Mouse (Mus musculus) liver, embryonic 14.5 days (tissue): ENCODE results near the gene Zfp422. TPM values are rescaled to one million over a fixed set of nuclear protein-coding genes. Genes with fewer than 3 reads are reported as not detected.

ENCODE experiments used
- ATAC-seq: fragments of 200-750 bp; cut with Nextera tagmentation; 2 replicates; pipeline ENCODE4 v1.8.0; 2017; ENCODE audit warnings: moderate number of reproducible peaks, mild to moderate bottlenecking, moderate library complexity; ENCODE audit not compliant: insufficient read depth
- DNase-seq, 3 experiments: peaks; one replicate each; pipeline ENCODE4 v3.0.0-alpha.2; 2012 to 2013; ENCODE audit warnings: low read depth in 3 of 3, low spot score in 3 of 3
- H3K27ac ChIP-seq: fragments of 300-500 bp; sonication (generic); 2 replicates; pipeline ENCODE4 v1.5.1; 2014; ENCODE audit warnings: moderate library complexity, mild to moderate bottlenecking, control low read depth, inconsistent platforms
- H3K27me3 ChIP-seq: fragments of 300-500 bp; sonication (generic); 2 replicates; pipeline ENCODE4 v1.6.1; 2014; ENCODE audit warnings: mild to moderate bottlenecking, low read length, moderate library complexity; ENCODE audit not compliant: control insufficient read depth, insufficient read depth
- H3K36me3 ChIP-seq: fragments of 300-500 bp; sonication (generic); replicated peaks from 2 replicates; pipeline ENCODE4 v1.6.1; 2014; ENCODE audit warnings: low read depth; ENCODE audit not compliant: control insufficient read depth, insufficient read depth
- H3K4me1 ChIP-seq, 2 experiments: fragments of 200-500 bp in 1 of 2; fragments of 300-500 bp in 1 of 2; sonication (generic) in 1 of 2; replicated peaks; 2 replicates each; pipeline ENCODE4 v1.6.1; 2012 to 2014; ENCODE audit warnings: antibody characterized with exemption in 1 of 2, inconsistent platforms in 1 of 2, low read length in 1 of 2; ENCODE audit not compliant: control insufficient read depth in 2 of 2, insufficient read depth in 2 of 2
- H3K4me2 ChIP-seq: fragments of 300-500 bp; sonication (generic); 2 replicates; pipeline ENCODE4 v1.6.1; 2014; ENCODE audit warnings: low read depth, mild to moderate bottlenecking, control low read depth, moderate library complexity
- H3K4me3 ChIP-seq, 2 experiments: fragments of 200-500 bp in 1 of 2; fragments of 300-500 bp in 1 of 2; sonication (generic) in 1 of 2; 2 replicates each; pipeline ENCODE4 v1.5.1; 2012 to 2014; ENCODE audit warnings: low read depth in 2 of 2, low read length in 2 of 2, mild to moderate bottlenecking in 2 of 2, control low read depth in 1 of 2, inconsistent platforms in 1 of 2, moderate library complexity in 1 of 2; ENCODE audit not compliant: insufficient read depth in 1 of 2
- H3K9ac ChIP-seq: fragments of 300-500 bp; sonication (generic); replicated peaks from 2 replicates; pipeline ENCODE4 v1.6.1; 2014; ENCODE audit warnings: mild to moderate bottlenecking, control low read depth, moderate library complexity
- H3K9me3 ChIP-seq: fragments of 300-500 bp; sonication (generic); 2 replicates; pipeline ENCODE4 v1.6.1; 2016; ENCODE audit warnings: low read length, mixed read lengths; ENCODE audit not compliant: control insufficient read depth
- CTCF ChIP-seq: IDR thresholded peaks from 2 replicates; pipeline ENCODE4 v1.5.1; 2016; ENCODE audit warnings: antibody characterized with exemption, low read depth, control low read depth
- EP300 ChIP-seq: IDR thresholded peaks from 2 replicates; pipeline ENCODE4 v1.6.1; 2016; ENCODE audit warnings: antibody characterized with exemption, low read depth
- WGBS: fragments of 180-500 bp; shearing (Covaris S2); extraction: QIAGEN DNeasy Blood & Tissue Kit; methylation state at CpG from one replicate; pipeline ENCODE4 v1.1.7; 2014; ENCODE audit not compliant: insufficient replicate concordance; 5-methylcytosine and 5-hydroxymethylcytosine counted together
- polyA plus RNA-seq, 2 experiments: library from polyadenylated mRNA; depleted of rRNA in 1 of 2; stranded (reverse) in 1 of 2; unstranded in 1 of 2; fragments of >200 nt; fragmentation: Nextera tagmentation in 1 of 2; extraction: Ambion mirVana in 1 of 2; gene quantifications; 2 replicates each; pipeline versions ENCODE4 v1.2.1 to v1.2.3; 2012 to 2014

Zfp422 gene
- 9.0 and 10.9 TPM in 2 replicates for polyA plus RNA-seq (2012; rRNA removed)
- polyA plus RNA-seq (2014; fragmentation: Nextera tagmentation; extraction: Ambion mirVana) = 21.2 TPM in 2 replicates

GRCm38 (mm10) chr6:116628539-116629171 is at the start of gene Zfp422:
TSS of gene Zfp422 (minus strand) at chr6:116628999.
- Histone ChIP-seq H3K4me3 (peak within 1 kb of the TSS; percentile 68 to 69), H3K9ac (peak within 1 kb of the TSS; percentile 66)
- TF ChIP-seq EP300 (no peak), CTCF (no peak)

GRCm38 (mm10) chr6:116677321-116677720 is 48.5 kb upstream of the Zfp422 start:
- TF ChIP-seq CTCF (no peak), EP300 (no peak)
- no peak overlapping the region for H3K4me2 ChIP-seq
- ATAC-seq (no peak), DNase-seq (no peak)
- H3K4me3 ChIP-seq = no peak overlapping the region
- peaks cover 0 to 18% of the 10 kb centered on the region in 2 experiments; a peak in 2 of 4 replicates for H3K4me1 ChIP-seq
- H3K27me3 ChIP-seq = no peaks in the 10 kb centered on the region
- H3K9ac ChIP-seq = no peak overlapping the region
- no peaks in the 10 kb centered on the region for H3K36me3 ChIP-seq
- H3K9me3 ChIP-seq = no peaks in the 10 kb centered on the region
- 72% methylated on average over 6 of the region's 6 CpGs for WGBS
- no peak overlapping the region for H3K27ac ChIP-seq

More at GRCm38 (mm10) chr6:116628539-116629171, at the start of gene Zfp422:
- peak in 1 of 3 experiments; percentile 10 for DNase-seq
- Histone ChIP-seq H3K4me1 (peaks cover 0 to 9% of the 10 kb centered on the region in 2 experiments; a peak in 2 of 4 replicates), H3K27me3 (no peaks in the 10 kb centered on the region), H3K9me3 (no peaks in the 10 kb centered on the region), H3K36me3 (no peaks in the 10 kb centered on the region), H3K4me2 (peak within 1 kb of the TSS; percentile 68), H3K27ac (no peak within 1 kb of the TSS)
- under 1% methylated on average over 52 of the region's 56 CpGs for WGBS
- peak; percentile 80 for ATAC-seq

DNA sequence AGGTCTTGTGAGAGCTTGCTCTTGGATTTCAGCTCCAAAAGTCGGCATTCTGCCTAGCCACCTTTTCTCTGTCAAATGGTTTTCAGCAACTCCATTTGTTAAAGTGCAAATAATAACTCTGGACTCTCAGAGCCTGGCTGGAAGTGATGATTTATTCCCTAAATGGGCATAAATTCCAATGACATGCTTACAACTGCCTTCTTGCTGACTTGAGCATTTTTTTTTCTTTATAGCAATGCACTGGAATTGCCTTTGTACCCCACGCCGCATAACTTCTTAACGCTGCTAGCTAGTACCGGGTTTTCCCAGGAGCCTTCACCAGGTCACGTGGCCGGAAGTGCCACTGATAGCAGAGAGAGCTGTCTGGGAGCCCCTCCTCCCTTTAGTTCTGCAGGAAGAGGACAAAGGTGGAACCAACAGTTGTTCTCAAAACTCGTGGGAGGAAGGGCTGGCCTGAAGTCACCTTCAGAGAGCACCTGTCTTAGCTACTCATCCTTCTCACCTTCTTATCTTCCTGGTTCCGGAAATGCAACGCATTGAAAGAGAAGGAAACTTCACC is 47.6 kb upstream of the Zfp422 start:
- Histone ChIP-seq H3K4me3 (no peak overlapping the region), H3K9me3 (no peaks in the 10 kb centered on the region), H3K9ac (no peak overlapping the region), H3K4me1 (peaks cover 0 to 18% of the 10 kb centered on the region in 2 experiments; a peak in 2 of 4 replicates), H3K27ac (no peak overlapping the region), H3K4me2 (no peak overlapping the region), H3K27me3 (no peaks in the 10 kb centered on the region), H3K36me3 (no peaks in the 10 kb centered on the region)
- TF ChIP-seq EP300 (no peak), CTCF (no peak)
- 51% methylated on average over 10 of the region's 10 CpGs for WGBS
- ATAC-seq (no peak), DNase-seq (no peak)

- Histone ChIP-seq H3K36me3 (no peaks in the 10 kb centered on the region), H3K9me3 (no peaks in the 10 kb centered on the region), H3K27me3 (no peaks in the 10 kb centered on the region), H3K27ac (no peak overlapping the region), H3K4me1 (peaks cover 0 to 18% of the 10 kb centered on the region in 2 experiments; a peak in 2 of 4 replicates), H3K4me2 (peak overlapping the region; percentile 71), H3K4me3 (peak overlapping the region; percentile 48 to 53; a peak in 3 of 4 replicates), H3K9ac (no peak overlapping the region)
- TF ChIP-seq EP300 (no peak), CTCF (no peak)
- ATAC-seq = peak; percentile 48
- no peak for DNase-seq
- 11% methylated on average over 16 of the region's 16 CpGs for WGBS
These were observed 45.6 kb upstream of the Zfp422 start for GRCm38 (mm10) chr6:116674283-116674886.
